Comparison of ENCODE assay signal across 8 mouse cellular contexts in the genomic region with DNA sequence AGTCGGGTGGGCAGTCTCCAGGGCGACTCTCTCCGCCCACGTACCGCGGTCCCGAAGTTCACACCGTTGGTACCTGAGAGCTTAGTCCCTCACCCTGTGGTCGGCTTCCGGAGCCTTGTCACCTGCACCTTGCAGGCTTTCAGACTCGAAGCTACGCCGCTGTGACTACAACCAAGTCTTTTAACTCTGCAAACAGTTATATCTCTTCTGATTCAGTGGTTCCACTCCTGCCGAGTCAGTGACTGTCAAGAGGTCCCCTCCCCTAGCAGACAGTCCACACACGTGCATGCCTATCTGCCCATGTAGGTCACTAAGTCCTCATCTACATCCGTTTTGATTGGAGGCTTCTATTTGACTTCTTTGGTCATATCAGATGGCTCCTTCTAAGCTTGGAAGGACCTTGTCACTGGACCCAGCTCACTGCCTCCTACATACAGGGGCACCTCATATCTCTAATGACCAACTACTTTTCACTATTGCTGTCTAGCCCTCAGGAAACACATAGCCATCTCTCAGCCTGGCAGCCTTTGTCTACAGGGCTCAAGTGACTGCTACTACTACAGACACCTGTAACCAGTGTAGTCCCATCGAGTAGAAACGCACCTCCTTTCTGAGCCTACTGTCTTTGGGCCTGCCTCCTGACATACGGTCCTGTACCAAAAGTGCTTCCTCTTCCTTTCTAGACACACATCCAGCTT. TPM values are rescaled to one million over a fixed set of nuclear protein-coding genes. Genes with fewer than 3 reads are reported as not detected.
DNase-seq lines count a peak whose midpoint lies in the region; ATAC-seq and TF ChIP-seq lines count a peak whose summit lies in the region.

No protein-coding gene starts in this region.

- DNase-seq in heart, adult 18-20 months = no peak
- DNase-seq in ovary, postnatal 36 days (ENCODE audit: low spot score) = no peak
- DNase-seq in layer of hippocampus, adult 11-12 months (ENCODE audit: low spot score) = no peak
- DNase-seq in T-cell, adult 2 months (ENCODE audit: low spot score) = no peak

- peaks cover 40% of the 10 kb centered on the region for H3K36me3 ChIP-seq in heart, embryonic 13.5 days
- H3K36me3 ChIP-seq in hindbrain, embryonic 13.5 days = peaks cover 37% of the 10 kb centered on the region
- H3K36me3 ChIP-seq in midbrain, embryonic 12.5 days = peaks cover 29% of the 10 kb centered on the region

- H3K27ac ChIP-seq in heart, embryonic 13.5 days (replicated peaks) = peak overlapping the region; percentile 98
- H3K27ac ChIP-seq in bone marrow macrophage, adult 2 months (ENCODE audit: insufficient read depth, low read depth, low read length) = peak overlapping the region; percentile 22
- peak overlapping the region; percentile 94 for H3K27ac ChIP-seq in hindbrain, embryonic 13.5 days
- peak overlapping the region; percentile 87 for H3K27ac ChIP-seq in midbrain, embryonic 12.5 days (replicated peaks)

- H3K4me2 ChIP-seq in heart, embryonic 13.5 days = peak overlapping the region; percentile 85
- peak overlapping the region; percentile 95 for H3K4me2 ChIP-seq in hindbrain, embryonic 13.5 days
- peak overlapping the region; percentile 81 for H3K4me2 ChIP-seq in midbrain, embryonic 12.5 days (replicated peaks)

- H3K4me3 ChIP-seq in heart, embryonic 13.5 days = peak overlapping the region; percentile 81
- H3K4me3 ChIP-seq in bone marrow macrophage, adult 2 months (ENCODE audit: insufficient read depth, low read length) = peak overlapping the region; percentile 65
- peak overlapping the region; percentile 77 for H3K4me3 ChIP-seq in hindbrain, embryonic 13.5 days
- peak overlapping the region; percentile 85 for H3K4me3 ChIP-seq in midbrain, embryonic 12.5 days

- peaks cover 38% of the 10 kb centered on the region for H3K4me1 ChIP-seq in heart, embryonic 13.5 days
- peaks cover 18% of the 10 kb centered on the region for H3K4me1 ChIP-seq in bone marrow macrophage, adult 2 months (ENCODE audit: control insufficient read depth, insufficient read depth, low read length)
- H3K4me1 ChIP-seq in hindbrain, embryonic 13.5 days (replicated peaks) = peaks cover 38% of the 10 kb centered on the region
- H3K4me1 ChIP-seq in midbrain, embryonic 12.5 days = peaks cover 27% of the 10 kb centered on the region

- ATAC-seq in heart, embryonic 13.5 days (ENCODE audit: extremely low read depth, insufficient number of reproducible peaks, low FRiP score, low TSS enrichment) = no peak
- no peak; the same call in 1 of the 2 replicates for ATAC-seq in hindbrain, embryonic 13.5 days (ENCODE audit: low FRiP score)
- ATAC-seq in midbrain, embryonic 12.5 days (ENCODE audit: low FRiP score, low read depth) = peak; percentile 17

- no peak for TF ChIP-seq POLR2A in bone marrow macrophage, adult 2 months (IDR thresholded peaks at IDR 0.05; ENCODE audit: borderline replicate concordance, low read depth, low read length)

- H3K9me3 ChIP-seq in heart, embryonic 13.5 days = no peaks in the 10 kb centered on the region
- H3K9me3 ChIP-seq in hindbrain, embryonic 13.5 days = no peaks in the 10 kb centered on the region
- H3K9me3 ChIP-seq in midbrain, embryonic 12.5 days = no peaks in the 10 kb centered on the region

- H3K9ac ChIP-seq in heart, embryonic 13.5 days = peak overlapping the region; percentile 90
- peak overlapping the region; percentile 81 for H3K9ac ChIP-seq in hindbrain, embryonic 13.5 days
- H3K9ac ChIP-seq in midbrain, embryonic 12.5 days (replicated peaks) = peak overlapping the region; percentile 70

- WGBS in heart, embryonic 13.5 days = 12% methylated on average over 19 of the region's 19 CpGs
- 15% methylated on average over 19 of the region's 19 CpGs for WGBS in hindbrain, embryonic 13.5 days
- 15% methylated on average over 19 of the region's 19 CpGs for WGBS in midbrain, embryonic 12.5 days

- peaks cover 14% of the 10 kb centered on the region; the same call in 1 of the 2 replicates for H3K27me3 ChIP-seq in heart, embryonic 13.5 days (replicated peaks)
- H3K27me3 ChIP-seq in hindbrain, embryonic 13.5 days = peaks cover 14% of the 10 kb centered on the region
- H3K27me3 ChIP-seq in midbrain, embryonic 12.5 days = peaks cover 11% of the 10 kb centered on the region; the same call in 1 of the 2 replicates

- TF ChIP-seq CTCF in bone marrow macrophage, adult 2 months (IDR thresholded peaks at IDR 0.05; ENCODE audit: low read depth, low read length) = no peak

RNA-seq across cellular contexts. Expression of gene Gm49320, which starts 0.7 kb away (rescaled TPM):
- polyA plus RNA-seq in heart, embryonic 13.5 days (2015; fragmentation: Nextera tagmentation; extraction: Ambion mirVana) = 0.52 TPM in 1 of 2 replicates, not detected in the other
- total RNA-seq in heart, adult 18-20 months (2021) = under 1 TPM in 1 of 2 experiments, not detected in 1; 0.31 TPM
- not detected in 2 replicates for polyA plus RNA-seq in bone marrow macrophage, adult 2 months (2012; ENCODE audit: insufficient read depth, insufficient read length, missing spikeins)
- 1.00 and 1.7 TPM in 2 replicates for polyA plus RNA-seq in hindbrain, embryonic 13.5 days (2015; fragmentation: Nextera tagmentation; extraction: Ambion mirVana)
- 1.5 and 1.6 TPM in 2 replicates for polyA plus RNA-seq in midbrain, embryonic 12.5 days (2016; fragmentation: Nextera tagmentation; extraction: Ambion mirVana)

RNA-seq across cellular contexts. Expression of gene Map2k7, which starts 0.8 kb away (rescaled TPM):
- polyA plus RNA-seq in heart, embryonic 13.5 days (2015; fragmentation: Nextera tagmentation; extraction: Ambion mirVana) = 18.8 and 22.8 TPM in 2 replicates
- total RNA-seq in heart, adult 18-20 months (2021) = 10 to 100 TPM; 65.1 to 66.5 TPM
- polyA plus RNA-seq in bone marrow macrophage, adult 2 months (2012; ENCODE audit: insufficient read depth, insufficient read length, missing spikeins) = 75.4 and 77.0 TPM in 2 replicates
- polyA plus RNA-seq in hindbrain, embryonic 13.5 days (2015; fragmentation: Nextera tagmentation; extraction: Ambion mirVana) = 28.5 and 30.8 TPM in 2 replicates
- 45.1 and 48.4 TPM in 2 replicates for polyA plus RNA-seq in midbrain, embryonic 12.5 days (2016; fragmentation: Nextera tagmentation; extraction: Ambion mirVana)

RNA-seq across cellular contexts. Expression of gene Tgfbr3l, which starts 8.7 kb away (rescaled TPM):
- polyA plus RNA-seq in heart, embryonic 13.5 days (2015; fragmentation: Nextera tagmentation; extraction: Ambion mirVana) = 2.2 and 2.5 TPM in 2 replicates
- total RNA-seq in heart, adult 18-20 months (2021) = 1 to 10 TPM; 1.7 TPM
- polyA plus RNA-seq in bone marrow macrophage, adult 2 months (2012; ENCODE audit: insufficient read depth, insufficient read length, missing spikeins) = 3.6 and 4.4 TPM in 2 replicates
- polyA plus RNA-seq in hindbrain, embryonic 13.5 days (2015; fragmentation: Nextera tagmentation; extraction: Ambion mirVana) = 5.0 and 5.2 TPM in 2 replicates
- polyA plus RNA-seq in midbrain, embryonic 12.5 days (2016; fragmentation: Nextera tagmentation; extraction: Ambion mirVana) = 5.0 and 5.3 TPM in 2 replicates

RNA-seq across cellular contexts. Expression of gene Lrrc8e, which starts 12.7 kb away (rescaled TPM):
- 0.06 TPM in 1 of 2 replicates, not detected in the other for polyA plus RNA-seq in heart, embryonic 13.5 days (2015; fragmentation: Nextera tagmentation; extraction: Ambion mirVana)
- total RNA-seq in heart, adult 18-20 months (2021) = 1 to 10 TPM in 1 of 2 experiments, under 1 TPM in 1; 0.21 to 1.3 TPM
- not detected in 2 replicates for polyA plus RNA-seq in bone marrow macrophage, adult 2 months (2012; ENCODE audit: insufficient read depth, insufficient read length, missing spikeins)
- not detected in 2 replicates for polyA plus RNA-seq in hindbrain, embryonic 13.5 days (2015; fragmentation: Nextera tagmentation; extraction: Ambion mirVana)
- polyA plus RNA-seq in midbrain, embryonic 12.5 days (2016; fragmentation: Nextera tagmentation; extraction: Ambion mirVana) = 0.13 TPM in 2 replicates

RNA-seq across cellular contexts. Expression of gene Snapc2, which starts 13.5 kb away (rescaled TPM):
- 39.5 and 42.8 TPM in 2 replicates for polyA plus RNA-seq in heart, embryonic 13.5 days (2015; fragmentation: Nextera tagmentation; extraction: Ambion mirVana)
- 10 to 100 TPM; 16.5 to 21.0 TPM for total RNA-seq in heart, adult 18-20 months (2021)
- polyA plus RNA-seq in bone marrow macrophage, adult 2 months (2012; ENCODE audit: insufficient read depth, insufficient read length, missing spikeins) = 17.6 and 20.7 TPM in 2 replicates
- polyA plus RNA-seq in hindbrain, embryonic 13.5 days (2015; fragmentation: Nextera tagmentation; extraction: Ambion mirVana) = 62.1 and 65.2 TPM in 2 replicates
- polyA plus RNA-seq in midbrain, embryonic 12.5 days (2016; fragmentation: Nextera tagmentation; extraction: Ambion mirVana) = 61.9 and 63.0 TPM in 2 replicates

Comparison
In these comparisons a context has a peak if more than half of its experiments do, and no peak if none do; other contexts are left out.
1. H3K27ac ChIP-seq: peak in every context shown above with its lines; median percentile 98 in heart, embryonic 13.5 days; 94 in hindbrain, embryonic 13.5 days; 87 in midbrain, embryonic 12.5 days; 22 in bone marrow macrophage, adult 2 months.